Mouse (Mus musculus) hindbrain, embryonic 10.5 days (tissue): ENCODE results near the gene Zfp11. TPM values are rescaled to one million over a fixed set of nuclear protein-coding genes. Genes with fewer than 3 reads are reported as not detected.

Experiments
- polyA plus RNA-seq: library from polyadenylated mRNA; unstranded; fragments of >200 nt; fragmentation: Nextera tagmentation; extraction: Ambion mirVana; gene quantifications from 2 replicates; pipeline ENCODE4 v1.2.1, GENCODE M21; 2016

Gene Zfp11
- polyA plus RNA-seq, 1 experiment from 2014 or later, result 6.5 TPM

Other genes with a start within 250 kb of the Zfp11 start
- gene Sfswap, start 168.9 kb downstream of the Zfp11 start, polyA plus RNA-seq, result 39.8 and 46.3 TPM in 2 replicates
- gene Mmp17, start 85.9 kb downstream of the Zfp11 start, polyA plus RNA-seq, result 4.3 and 4.8 TPM in 2 replicates
- not detected in 2 replicates for gene Sept14, start 38.4 kb upstream of the Zfp11 start, polyA plus RNA-seq
- gene Mrps17, start 45.4 kb upstream of the Zfp11 start, polyA plus RNA-seq, result 183 and 185 TPM in 2 replicates
- 73.4 and 74.3 TPM in 2 replicates for gene Nipsnap2, start 55.0 kb upstream of the Zfp11 start, polyA plus RNA-seq
- 40.2 and 40.5 TPM in 2 replicates for gene Psph, start 117.3 kb upstream of the Zfp11 start, polyA plus RNA-seq
- gene Sumf2, start 176.9 kb upstream of the Zfp11 start, polyA plus RNA-seq, result 46.6 and 47.5 TPM in 2 replicates
- 1,092 and 1,098 TPM in 2 replicates for gene Chchd2, start 217.4 kb upstream of the Zfp11 start, polyA plus RNA-seq
- gene Zbed5, start 225.6 kb upstream of the Zfp11 start, polyA plus RNA-seq, result 6.2 and 6.7 TPM in 2 replicates
- 0.10 and 0.26 TPM in 2 replicates for gene Phkg1, start 228.4 kb upstream of the Zfp11 start, polyA plus RNA-seq
- 3.5 and 4.3 TPM in 2 replicates for gene Nupr1l, start 238.4 kb upstream of the Zfp11 start, polyA plus RNA-seq